Mouse (Mus musculus) bone marrow, adult 2 months (tissue): ENCODE data around the gene Copg2.

Experiments used
- CTCF ChIP-seq: fragments of 200-500 bp; IDR thresholded peaks from 2 replicates; pipeline ENCODE4 v1.5.1; 2011; ENCODE audit warnings: low read length, control low read depth; ENCODE audit not compliant: control insufficient read depth, insufficient read depth
- POLR2A ChIP-seq: fragments of 200-500 bp; IDR thresholded peaks from 2 replicates; pipeline ENCODE4 v1.6.1; 2011; ENCODE audit warnings: low read depth, mild to moderate bottlenecking, control low read depth, low read length, borderline replicate concordance; ENCODE audit not compliant: control insufficient read depth

DNA sequence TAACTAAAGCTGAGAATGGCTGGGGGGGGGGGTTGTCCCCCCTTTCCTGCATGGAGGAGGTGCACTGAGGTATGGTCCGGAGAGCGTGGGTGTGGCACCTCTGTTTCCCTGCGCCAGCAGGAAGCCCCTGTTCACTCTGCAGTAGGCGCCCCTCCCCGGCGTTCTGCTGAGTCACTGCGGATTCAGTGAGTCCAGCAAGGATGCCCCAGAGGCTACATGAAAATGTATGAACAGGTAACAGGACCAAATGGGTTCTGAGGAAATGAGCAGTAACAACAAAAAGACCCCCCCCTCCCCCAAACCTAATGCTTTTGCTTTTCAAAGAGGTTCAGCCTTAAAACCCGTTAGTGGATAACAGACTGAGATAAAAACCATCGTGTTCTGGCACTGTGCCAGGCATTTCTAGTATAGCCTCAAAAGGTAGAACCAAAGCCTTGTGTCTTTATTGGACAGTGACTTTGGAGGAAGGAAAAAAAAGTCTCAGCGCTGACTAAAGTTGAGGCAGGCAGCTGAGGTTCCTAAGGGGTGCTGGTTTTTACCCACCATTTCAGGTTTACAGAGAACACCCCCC is 157.3 kb downstream of the Copg2 start:
- TF ChIP-seq CTCF (no peak), POLR2A (no peak)
